Mouse (Mus musculus) brown adipose tissue, adult 24 weeks (tissue): ENCODE results near the gene Ilkap. TPM values are rescaled to one million over a fixed set of nuclear protein-coding genes. Genes with fewer than 3 reads are reported as not detected.

Source experiments
- H3K27ac ChIP-seq: fragments of 200-500 bp; replicated peaks from 2 replicates; pipeline ENCODE4 v1.5.1; 2012; ENCODE audit warnings: low read depth, mild to moderate bottlenecking, low read length
- H3K4me1 ChIP-seq: fragments of 200-500 bp; 2 replicates; pipeline ENCODE4 v1.6.1; 2012; ENCODE audit warnings: low read length, mixed read lengths; ENCODE audit not compliant: control insufficient read depth, insufficient read depth, insufficient read length
- H3K4me3 ChIP-seq: fragments of 200-500 bp; 2 replicates; pipeline ENCODE4 v1.5.1; 2012; ENCODE audit warnings: low read depth, mild to moderate bottlenecking, low read length, moderate library complexity; ENCODE audit not compliant: insufficient read depth
- polyA plus RNA-seq: library from polyadenylated mRNA; stranded (reverse); fragments of >200 nt; gene quantifications from 2 replicates; pipeline ENCODE4 v1.2.4, GENCODE M21; 2012; ENCODE audit not compliant: missing spikeins, insufficient read depth, insufficient read length

Gene Ilkap
- 37.9 and 39.9 TPM in 2 replicates for polyA plus RNA-seq

GRCm38 (mm10) chr1:91398260-91399062, at the start of gene Ilkap:
TSS of gene Ilkap (minus strand) at chr1:91398815.
- Histone ChIP-seq H3K4me3 (peak within 1 kb of the TSS; percentile 96), H3K27ac (peak within 1 kb of the TSS; percentile 76), H3K4me1 (peaks cover 9% of the 10 kb centered on the region; the same call in 1 of the 2 replicates)

- no peak overlapping the region for H3K4me3 ChIP-seq
- peaks cover 17% of the 10 kb centered on the region for H3K4me1 ChIP-seq
- H3K27ac ChIP-seq, result peak overlapping the region; percentile 78
Observed at GRCm38 (mm10) chr1:91446511-91446910, 47.9 kb upstream of the Ilkap start.

- Histone ChIP-seq H3K4me3 (no peak overlapping the region), H3K27ac (peak overlapping the region; percentile 78), H3K4me1 (peaks cover 17% of the 10 kb centered on the region)
Observed at GRCm38 (mm10) chr1:91446060-91446459, 47.4 kb upstream of the Ilkap start.

- peak overlapping the region; percentile 73 for H3K27ac ChIP-seq
- no peak overlapping the region for H3K4me3 ChIP-seq
- peaks cover 17% of the 10 kb centered on the region for H3K4me1 ChIP-seq
Observed at GRCm38 (mm10) chr1:91444841-91445830, 46.5 kb upstream of the Ilkap start.

GRCm38 (mm10) chr1:91442350-91442990, 43.9 kb upstream of the Ilkap start:
- 0 out of 2 replicates have a peak overlapping the region, but pooled peaks have one; percentile 20 for H3K27ac ChIP-seq
- no peak overlapping the region for H3K4me3 ChIP-seq
- H3K4me1 ChIP-seq, result peaks cover 21% of the 10 kb centered on the region

- Histone ChIP-seq H3K4me3 (no peak overlapping the region), H3K4me1 (peaks cover 25% of the 10 kb centered on the region), H3K27ac (no peak overlapping the region)
Observed at GRCm38 (mm10) chr1:91441855-91442254, 43.2 kb upstream of the Ilkap start.

GRCm38 (mm10) chr1:91439776-91440175, 41.2 kb upstream of the Ilkap start:
- no peak overlapping the region for H3K27ac ChIP-seq
- no peak overlapping the region for H3K4me3 ChIP-seq
- peaks cover 25% of the 10 kb centered on the region for H3K4me1 ChIP-seq

GRCm38 (mm10) chr1:91437573-91437972, 39.0 kb upstream of the Ilkap start:
- Histone ChIP-seq H3K4me1 (peaks cover 25% of the 10 kb centered on the region), H3K4me3 (no peak overlapping the region), H3K27ac (peak overlapping the region; percentile 99)

GRCm38 (mm10) chr1:91437083-91437400, 38.4 kb upstream of the Ilkap start:
- H3K4me1 ChIP-seq, result peaks cover 25% of the 10 kb centered on the region
- peak overlapping the region; percentile 99 for H3K27ac ChIP-seq
- H3K4me3 ChIP-seq, result no peak overlapping the region

GRCm38 (mm10) chr1:91436380-91437082, 37.9 kb upstream of the Ilkap start:
- Histone ChIP-seq H3K27ac (peak overlapping the region; percentile 99), H3K4me1 (peaks cover 25% of the 10 kb centered on the region), H3K4me3 (no peak overlapping the region)

- Histone ChIP-seq H3K4me1 (peaks cover 25% of the 10 kb centered on the region), H3K4me3 (no peak overlapping the region), H3K27ac (peak overlapping the region; percentile 99)
Observed at GRCm38 (mm10) chr1:91435606-91436130, 37.1 kb upstream of the Ilkap start.

GRCm38 (mm10) chr1:91434905-91435304, 36.3 kb upstream of the Ilkap start:
- H3K4me3 ChIP-seq, result no peak overlapping the region
- peak overlapping the region; percentile 99 for H3K27ac ChIP-seq
- H3K4me1 ChIP-seq, result peaks cover 25% of the 10 kb centered on the region

- H3K27ac ChIP-seq, result no peak overlapping the region
- H3K4me3 ChIP-seq, result no peak overlapping the region
- H3K4me1 ChIP-seq, result peaks cover 9% of the 10 kb centered on the region
Observed at GRCm38 (mm10) chr1:91430761-91431160, 32.1 kb upstream of the Ilkap start.

GRCm38 (mm10) chr1:91429212-91429611, 30.6 kb upstream of the Ilkap start:
- no peak overlapping the region for H3K27ac ChIP-seq
- no peaks in the 10 kb centered on the region for H3K4me1 ChIP-seq
- H3K4me3 ChIP-seq, result no peak overlapping the region
